Mouse (Mus musculus): ENCODE data around the gene Sync. TPM values are rescaled to one million over a fixed set of nuclear protein-coding genes. Genes with fewer than 3 reads are reported as not detected.

Gene Sync
- polyA plus RNA-seq, 1 experiment = 0.88 TPM

DNA sequence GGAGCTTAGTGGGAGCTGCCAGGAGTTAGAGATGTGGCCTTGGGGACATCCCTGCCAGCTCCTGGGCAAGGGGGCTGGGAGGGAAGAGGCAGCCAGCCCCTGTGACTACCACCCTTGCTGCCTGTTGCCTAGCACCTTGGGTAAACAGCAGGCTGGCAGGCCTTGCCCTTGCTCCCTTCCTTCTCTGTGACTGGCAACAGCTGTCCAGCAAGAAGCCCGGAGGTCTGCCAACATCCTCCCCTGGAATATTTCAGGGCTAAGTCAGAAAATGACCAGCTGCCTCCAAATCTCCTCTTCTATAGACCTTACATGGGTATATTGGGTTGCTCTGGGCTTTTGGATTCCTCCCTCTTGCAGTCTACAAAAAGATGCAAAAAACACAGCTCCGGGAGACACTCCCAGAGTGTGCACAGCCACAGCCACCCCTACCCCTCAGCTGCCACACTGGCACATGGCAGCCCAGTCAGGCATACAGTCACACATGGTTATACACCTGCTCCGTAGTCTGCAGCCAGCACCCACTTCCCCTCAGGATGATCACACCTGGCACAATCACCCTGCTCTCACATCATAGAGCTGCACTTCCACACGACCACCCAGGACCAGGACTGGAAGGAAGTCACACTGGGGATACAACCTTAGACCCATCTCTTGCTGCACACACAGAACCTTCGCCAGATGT, 1.3 kb upstream of the Sync start:
- no peak overlapping the region for H3K4me3 ChIP-seq (ENCODE audit: control insufficient read depth, insufficient read depth, low read length)

DNA sequence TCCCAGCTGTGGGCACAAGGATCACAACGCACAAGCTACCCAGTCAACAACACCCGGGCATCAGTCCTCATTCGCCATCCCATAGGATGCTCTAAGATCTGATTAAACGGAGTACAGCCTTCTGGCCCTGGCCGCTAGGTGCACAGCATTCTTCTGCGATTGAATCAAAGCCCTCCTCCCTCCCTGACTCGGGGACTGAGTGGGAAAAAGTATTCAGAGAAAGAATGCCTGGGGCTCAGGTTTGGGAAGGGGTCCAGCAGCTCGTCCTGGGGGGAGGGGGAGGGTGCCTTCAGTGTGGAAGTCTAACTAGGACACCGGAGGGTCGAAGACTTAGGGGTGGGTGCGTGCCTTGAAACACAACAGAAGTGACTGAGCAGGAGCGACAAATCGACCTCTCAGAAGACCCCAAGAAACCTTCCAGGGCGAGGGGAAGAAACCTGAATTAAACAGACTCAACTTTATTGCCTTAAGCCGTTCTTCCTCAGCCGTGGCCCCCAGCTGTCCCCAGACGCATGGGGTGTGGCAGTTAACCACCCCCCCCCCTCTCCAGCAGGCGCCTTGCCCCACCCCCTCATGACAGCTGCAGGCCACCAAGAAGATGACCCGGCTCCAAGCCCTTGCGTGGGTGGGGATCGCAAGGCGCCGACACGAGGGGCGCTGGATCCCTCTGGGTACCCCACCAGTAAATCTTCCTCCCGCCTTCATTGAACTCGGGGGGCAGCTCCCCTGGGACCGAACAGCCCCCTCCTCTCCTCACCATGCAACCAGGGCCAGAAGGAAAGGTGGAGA, 540 bp upstream of the Sync start:
- no peaks in the 10 kb centered on the region for H3K36me3 ChIP-seq (ENCODE audit: control insufficient read depth, insufficient read depth, low read length)
- no peak overlapping the region for H3K27ac ChIP-seq (ENCODE audit: control insufficient read depth, insufficient read depth, low read length)
- H3K4me3 ChIP-seq (ENCODE audit: control insufficient read depth, insufficient read depth, low read length) = peak overlapping the region; percentile 9; the same call in 1 of the 2 replicates
- peaks cover 10% of the 10 kb centered on the region for H3K4me1 ChIP-seq (replicated peaks; ENCODE audit: control insufficient read depth, insufficient read depth, low read length)
- TF ChIP-seq POLR2A (IDR thresholded peaks at IDR 0.05; ENCODE audit: control insufficient read depth, extremely low read depth, insufficient read depth, low read length, poor library complexity) (no peak), CTCF (IDR thresholded peaks at IDR 0.05; ENCODE audit: borderline replicate concordance, control insufficient read depth, extremely low read depth, insufficient read depth, low read length, poor library complexity) (no peak)
- WGBS = 7% methylated on average over 28 of the region's 28 CpGs
- peaks cover 13% of the 10 kb centered on the region for H3K27me3 ChIP-seq (ENCODE audit: control insufficient read depth, insufficient read depth, low read length)
- DNase-seq = no peak

More for the DNA sequence above, 1.3 kb upstream of the Sync start:
- Histone ChIP-seq H3K27ac (ENCODE audit: control insufficient read depth, insufficient read depth, low read length) (no peak overlapping the region), H3K36me3 (ENCODE audit: control insufficient read depth, insufficient read depth, low read length) (no peaks in the 10 kb centered on the region), H3K27me3 (ENCODE audit: control insufficient read depth, insufficient read depth, low read length) (peaks cover 13% of the 10 kb centered on the region), H3K4me1 (replicated peaks; ENCODE audit: control insufficient read depth, insufficient read depth, low read length) (peaks cover 10% of the 10 kb centered on the region)
- TF ChIP-seq POLR2A (IDR thresholded peaks at IDR 0.05; ENCODE audit: control insufficient read depth, extremely low read depth, insufficient read depth, low read length, poor library complexity) (no peak), CTCF (IDR thresholded peaks at IDR 0.05; ENCODE audit: borderline replicate concordance, control insufficient read depth, extremely low read depth, insufficient read depth, low read length, poor library complexity) (no peak)
- no peak for DNase-seq
- WGBS = 36% methylated on average over 5 of the region's 5 CpGs

DNA sequence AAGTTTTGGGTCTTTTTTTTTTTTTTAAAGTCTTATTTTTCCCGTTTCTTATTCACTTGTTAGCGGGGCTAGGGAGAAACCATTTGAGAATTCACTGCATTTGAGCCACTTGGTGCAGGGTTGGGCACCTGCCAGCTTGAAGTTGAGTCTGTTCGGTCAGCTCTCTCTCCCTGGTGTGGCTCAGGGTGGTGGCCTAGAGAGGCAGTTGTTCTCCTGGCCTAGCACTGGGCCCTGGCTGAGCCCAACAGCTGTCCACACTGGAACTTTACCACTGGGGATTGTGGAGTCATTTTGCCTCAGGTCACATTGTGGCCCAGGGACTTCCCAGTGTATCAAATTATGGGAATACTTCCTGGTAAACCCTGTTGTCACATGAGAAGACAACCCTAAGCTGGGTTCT, 650 bp downstream of the Sync start:
- Histone ChIP-seq H3K36me3 (ENCODE audit: control insufficient read depth, insufficient read depth, low read length) (no peaks in the 10 kb centered on the region), H3K27ac (ENCODE audit: control insufficient read depth, insufficient read depth, low read length) (no peak overlapping the region), H3K4me1 (replicated peaks; ENCODE audit: control insufficient read depth, insufficient read depth, low read length) (peaks cover 10% of the 10 kb centered on the region), H3K27me3 (ENCODE audit: control insufficient read depth, insufficient read depth, low read length) (peaks cover 13% of the 10 kb centered on the region), H3K4me3 (ENCODE audit: control insufficient read depth, insufficient read depth, low read length) (no peak overlapping the region)
- DNase-seq = no peak
- 70% methylated on average over 3 of the region's 3 CpGs for WGBS
- TF ChIP-seq POLR2A (IDR thresholded peaks at IDR 0.05; ENCODE audit: control insufficient read depth, extremely low read depth, insufficient read depth, low read length, poor library complexity) (no peak), CTCF (IDR thresholded peaks at IDR 0.05; ENCODE audit: borderline replicate concordance, control insufficient read depth, extremely low read depth, insufficient read depth, low read length, poor library complexity) (no peak)

DNA sequence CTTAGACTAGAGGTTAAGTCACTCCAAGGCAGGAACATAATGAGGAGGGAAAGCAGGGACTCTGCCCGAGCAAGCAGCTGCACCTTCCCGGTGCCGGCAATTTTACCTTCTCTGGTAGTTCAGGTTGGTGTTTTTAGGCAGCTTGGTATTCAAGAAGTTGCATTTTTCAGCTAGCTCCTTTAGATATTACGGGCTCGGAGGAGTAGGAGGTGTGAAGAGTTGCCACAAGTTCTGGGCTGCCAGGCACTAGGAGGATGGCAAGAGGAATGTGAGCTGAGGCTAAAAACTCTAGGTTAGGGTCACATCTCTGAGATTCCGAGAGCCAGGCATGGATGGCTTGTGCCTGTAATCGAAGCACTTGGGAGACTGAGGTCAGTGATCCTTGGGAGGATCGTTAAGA, 2.3 kb downstream of the Sync start:
- Histone ChIP-seq H3K4me1 (replicated peaks; ENCODE audit: control insufficient read depth, insufficient read depth, low read length) (peaks cover 10% of the 10 kb centered on the region), H3K4me3 (ENCODE audit: control insufficient read depth, insufficient read depth, low read length) (no peak overlapping the region), H3K27me3 (ENCODE audit: control insufficient read depth, insufficient read depth, low read length) (peaks cover 13% of the 10 kb centered on the region), H3K36me3 (ENCODE audit: control insufficient read depth, insufficient read depth, low read length) (no peaks in the 10 kb centered on the region), H3K27ac (ENCODE audit: control insufficient read depth, insufficient read depth, low read length) (no peak overlapping the region)
- no peak for TF ChIP-seq CTCF (IDR thresholded peaks at IDR 0.05; ENCODE audit: borderline replicate concordance, control insufficient read depth, extremely low read depth, insufficient read depth, low read length, poor library complexity)
- no peak for TF ChIP-seq POLR2A (IDR thresholded peaks at IDR 0.05; ENCODE audit: control insufficient read depth, extremely low read depth, insufficient read depth, low read length, poor library complexity)
- WGBS = 94% methylated on average over 8 of the region's 8 CpGs
- DNase-seq = no peak

DNA sequence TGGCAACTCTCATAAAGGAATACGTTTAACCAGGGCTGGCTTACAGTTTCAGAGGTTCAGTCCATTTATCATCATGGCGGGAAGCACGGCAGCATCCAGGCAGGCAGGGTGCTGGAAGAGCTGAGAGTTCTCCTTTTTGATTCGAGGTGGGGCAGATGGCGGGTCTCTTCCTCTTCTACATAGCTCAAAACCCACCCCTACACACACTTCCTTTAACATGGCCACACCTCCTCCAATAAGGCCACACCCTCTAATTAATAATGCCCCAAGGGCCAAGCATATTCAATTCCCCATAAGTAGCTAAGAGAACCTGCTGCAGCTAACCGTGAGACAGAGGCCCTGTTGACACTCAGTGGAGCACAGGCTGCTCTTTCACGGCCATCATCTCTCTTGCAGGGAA, 5.4 kb downstream of the Sync start:
- Histone ChIP-seq H3K4me3 (ENCODE audit: control insufficient read depth, insufficient read depth, low read length) (no peak overlapping the region), H3K27me3 (ENCODE audit: control insufficient read depth, insufficient read depth, low read length) (no peaks in the 10 kb centered on the region; the same call in 1 of the 2 replicates), H3K4me1 (replicated peaks; ENCODE audit: control insufficient read depth, insufficient read depth, low read length) (no peaks in the 10 kb centered on the region), H3K27ac (ENCODE audit: control insufficient read depth, insufficient read depth, low read length) (no peak overlapping the region), H3K36me3 (ENCODE audit: control insufficient read depth, insufficient read depth, low read length) (no peaks in the 10 kb centered on the region)
- 80% methylated on average over 7 of the region's 7 CpGs for WGBS
- DNase-seq = no peak
- TF ChIP-seq POLR2A (IDR thresholded peaks at IDR 0.05; ENCODE audit: control insufficient read depth, extremely low read depth, insufficient read depth, low read length, poor library complexity) (no peak), CTCF (IDR thresholded peaks at IDR 0.05; ENCODE audit: borderline replicate concordance, control insufficient read depth, extremely low read depth, insufficient read depth, low read length, poor library complexity) (no peak)

DNA sequence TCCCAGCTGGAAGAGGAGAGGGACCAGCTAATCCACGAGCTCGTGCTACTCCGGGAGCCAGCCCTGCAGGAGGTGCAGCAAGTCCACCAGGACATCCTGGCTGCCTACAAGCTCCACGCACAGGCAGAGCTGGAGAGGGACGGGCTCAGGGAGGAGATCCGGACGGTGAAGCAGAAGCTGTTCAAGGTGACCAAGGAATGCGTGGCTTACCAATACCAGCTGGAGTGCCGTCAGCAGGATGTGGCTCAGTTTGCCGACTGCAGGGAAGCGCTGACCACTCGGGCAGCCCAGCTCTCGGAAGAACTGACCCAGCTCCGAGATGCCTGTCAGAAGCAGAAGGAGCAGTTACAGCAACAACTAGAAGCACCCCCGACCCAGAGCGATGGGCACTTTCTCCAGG, 6.3 kb downstream of the Sync start:
- no peaks in the 10 kb centered on the region for H3K36me3 ChIP-seq (ENCODE audit: control insufficient read depth, insufficient read depth, low read length)
- no peak overlapping the region for H3K4me3 ChIP-seq (ENCODE audit: control insufficient read depth, insufficient read depth, low read length)
- WGBS = 87% methylated on average over 16 of the region's 16 CpGs
- DNase-seq = no peak
- TF ChIP-seq POLR2A (IDR thresholded peaks at IDR 0.05; ENCODE audit: control insufficient read depth, extremely low read depth, insufficient read depth, low read length, poor library complexity) = no peak
- TF ChIP-seq CTCF (IDR thresholded peaks at IDR 0.05; ENCODE audit: borderline replicate concordance, control insufficient read depth, extremely low read depth, insufficient read depth, low read length, poor library complexity) = no peak
- no peaks in the 10 kb centered on the region; the same call in 1 of the 2 replicates for H3K27me3 ChIP-seq (ENCODE audit: control insufficient read depth, insufficient read depth, low read length)
- no peaks in the 10 kb centered on the region for H3K4me1 ChIP-seq (replicated peaks; ENCODE audit: control insufficient read depth, insufficient read depth, low read length)
- no peak overlapping the region for H3K27ac ChIP-seq (ENCODE audit: control insufficient read depth, insufficient read depth, low read length)

Data from thymus, adult 2 months (tissue).